Mouse (Mus musculus) left cerebral cortex, postnatal 25 days (tissue): ENCODE results near the gene Itpr2. TPM values are rescaled to one million over a fixed set of nuclear protein-coding genes. Genes with fewer than 3 reads are reported as not detected.
"Not testable (repeated sequence)": the region's sequence is repeated elsewhere in the genome, so short reads cannot be mapped to it uniquely, and the experiment has no call there.

ENCODE experiments used
- DNase-seq, 2 experiments: peaks; one replicate each; pipeline ENCODE4 v3.0.0; 2022; ENCODE audit warnings: low spot score in 2 of 2, mixed read lengths in 1 of 2
- intact Hi-C: fragments of 180-260 bp; cut with DNase I; formaldehyde crosslinking; loops from one replicate; pipeline ENCODE4 v1.15.1; 2025
- total RNA-seq, 2 experiments: library from RNA; stranded (reverse); gene quantifications; 2 replicates each; pipeline ENCODE4 v1.2.3; 2021

Itpr2 gene
- total RNA-seq, 2 experiments from 2014 or later: 12.0 to 16.1 TPM

DNA sequence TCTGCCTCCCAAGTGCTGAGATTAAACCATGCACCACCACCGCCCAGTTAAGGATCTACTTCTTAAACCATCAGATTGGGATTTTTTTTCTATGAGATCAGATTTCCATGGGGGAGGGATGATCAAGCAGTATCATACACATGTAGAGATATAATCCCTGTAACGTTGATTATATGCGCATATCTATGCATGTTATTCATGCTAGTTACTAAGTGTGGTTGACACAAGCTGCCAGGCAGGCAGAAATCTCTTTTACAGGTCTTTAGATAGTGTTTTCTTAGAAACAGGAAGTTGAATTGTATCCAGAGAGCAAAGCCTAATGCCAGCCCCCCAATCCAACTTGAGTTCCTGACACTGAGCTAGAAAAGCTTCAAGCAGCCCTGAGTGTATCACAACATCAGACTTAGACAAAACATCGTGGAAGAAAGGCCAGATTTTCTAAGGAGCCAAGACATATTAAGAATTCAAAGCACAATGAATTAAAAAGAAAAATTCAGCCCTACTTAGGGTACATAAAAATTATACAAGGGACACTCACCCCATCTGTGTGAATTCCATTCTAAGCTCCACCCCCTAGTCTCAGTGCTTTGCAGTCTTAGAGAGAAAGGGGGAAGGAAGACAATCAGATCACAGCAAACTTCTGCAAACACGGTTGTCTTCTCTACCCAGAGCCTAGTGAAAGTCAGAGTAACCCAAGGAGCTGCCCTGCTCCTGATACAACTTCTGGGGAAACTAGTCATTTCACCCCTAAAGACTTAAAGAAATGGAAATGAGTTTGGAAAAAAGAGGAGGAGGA, 22.9 kb downstream of the Itpr2 start:
- intact Hi-C loops: no loop called here
- no peak for DNase-seq

DNA sequence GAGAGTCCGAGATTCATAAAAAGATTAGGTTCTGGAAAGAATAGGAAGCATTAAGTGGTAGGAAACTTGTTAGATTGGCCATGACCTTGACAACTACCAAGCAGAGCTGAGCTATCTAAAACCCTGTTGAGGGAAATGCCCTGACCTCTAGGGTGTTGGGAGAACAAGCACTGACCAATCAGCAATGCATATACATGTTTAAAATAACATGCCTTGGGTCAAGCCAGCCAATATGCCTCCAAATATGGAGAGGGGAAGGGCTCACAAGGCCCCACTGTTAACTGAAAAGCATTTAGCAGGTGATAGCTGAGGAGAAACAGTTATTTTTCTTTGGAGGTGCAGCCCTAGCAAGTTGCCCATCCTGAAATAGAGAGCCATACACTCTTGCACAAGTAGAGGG, 25.2 kb downstream of the Itpr2 start:
- intact Hi-C loops: no loop called here
- no peak for DNase-seq

DNA sequence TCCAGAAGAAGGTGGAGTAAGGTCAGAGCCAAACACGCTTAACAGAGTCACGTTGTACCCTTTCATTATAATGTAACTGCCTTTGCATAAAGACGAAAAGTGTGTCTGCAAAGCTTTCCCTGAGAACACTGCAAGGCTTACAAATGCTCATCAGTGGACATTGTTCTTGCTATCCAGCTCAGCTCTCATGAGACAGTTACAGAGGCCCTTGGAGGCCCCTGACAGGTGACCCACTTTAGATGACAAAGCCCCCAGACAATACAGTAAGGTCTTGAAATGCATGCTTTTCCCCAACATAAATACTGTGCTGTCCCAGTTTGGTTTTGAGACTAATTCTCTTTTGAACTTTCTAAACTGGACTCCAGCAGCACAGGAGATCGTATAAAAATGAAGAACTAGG, 27.9 kb downstream of the Itpr2 start:
- intact Hi-C loops: no loop called here

DNA sequence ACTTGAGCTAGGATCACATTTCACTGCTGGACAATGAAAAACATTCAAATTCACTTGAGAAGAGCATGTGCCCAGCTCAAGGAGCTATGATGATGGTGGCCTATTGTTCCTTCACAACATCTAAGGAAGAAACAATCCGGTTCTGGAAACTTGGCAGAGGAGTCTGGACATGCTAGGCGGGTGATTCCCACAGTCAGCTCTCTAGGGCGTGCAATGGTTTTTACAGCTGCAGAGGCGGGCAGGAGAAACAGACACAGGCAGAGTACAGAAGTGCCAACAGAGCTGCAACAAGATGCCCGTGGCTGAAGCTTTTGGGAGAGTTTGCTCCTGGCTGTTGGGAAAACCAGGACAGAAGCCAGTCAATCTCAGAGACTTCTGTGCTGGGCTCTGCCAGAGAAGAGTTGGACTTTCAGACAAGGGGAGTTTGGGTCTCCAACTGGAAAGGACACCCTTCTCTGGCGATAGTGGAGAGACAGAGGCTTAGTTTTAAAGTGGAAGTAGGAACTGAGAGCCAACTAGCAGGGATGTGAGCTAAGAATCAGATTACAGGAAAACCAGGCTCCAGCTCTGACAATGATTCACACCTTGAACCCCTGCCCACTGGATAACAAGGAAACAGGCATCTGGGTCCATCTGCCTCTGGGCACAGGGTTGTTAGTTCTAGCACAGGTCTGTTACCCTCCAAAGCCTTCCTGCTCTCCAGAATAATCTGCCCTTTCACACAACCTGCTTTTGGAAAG, 28.6 kb downstream of the Itpr2 start:
- intact Hi-C loops: no loop called here
- DNase-seq: peak in 1 of 2 experiments; percentile 22

More for the DNA sequence above, 27.9 kb downstream of the Itpr2 start:
- no peak for DNase-seq

DNA sequence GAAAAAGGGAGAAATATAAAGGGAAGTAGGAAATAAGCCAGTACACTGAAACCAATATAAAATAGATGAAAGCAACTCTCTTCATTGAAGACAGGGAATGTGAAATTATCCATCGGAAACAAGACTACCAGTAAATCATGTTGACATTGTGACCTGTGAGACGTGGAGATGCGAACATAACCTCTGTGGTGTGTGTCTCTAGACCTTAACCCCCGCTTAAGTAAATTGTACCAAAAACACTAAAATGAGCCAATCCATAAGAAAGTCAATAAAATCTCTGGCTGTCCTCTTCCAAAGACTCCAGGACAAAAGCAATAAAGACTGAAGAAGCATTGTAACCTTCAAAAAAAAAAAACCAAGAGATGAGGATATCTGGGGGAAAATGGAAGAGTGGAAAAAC, 31.6 kb downstream of the Itpr2 start:
- intact Hi-C loops: no loop called here
- no peak for DNase-seq

DNA sequence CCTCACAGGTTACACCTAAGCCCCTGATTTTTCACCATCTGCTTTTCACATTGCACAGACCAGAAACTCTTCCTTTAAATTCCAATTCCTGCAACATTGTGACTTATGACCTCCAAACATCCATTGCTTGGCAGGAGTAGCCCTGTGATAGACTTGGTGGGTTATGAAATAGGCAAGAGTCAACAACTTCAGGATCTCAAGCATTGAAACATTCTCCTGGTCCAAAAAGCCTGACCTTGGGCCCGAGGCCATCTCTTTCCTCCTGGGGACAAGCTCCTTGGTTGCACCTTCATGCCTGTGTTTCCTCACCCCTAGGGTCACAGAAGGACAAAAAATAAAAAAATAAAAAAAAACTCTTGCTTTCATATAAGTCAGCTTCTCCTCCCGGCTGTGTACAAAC, 32.1 kb downstream of the Itpr2 start:
- intact Hi-C loops: no loop called here
- no peak for DNase-seq

DNA sequence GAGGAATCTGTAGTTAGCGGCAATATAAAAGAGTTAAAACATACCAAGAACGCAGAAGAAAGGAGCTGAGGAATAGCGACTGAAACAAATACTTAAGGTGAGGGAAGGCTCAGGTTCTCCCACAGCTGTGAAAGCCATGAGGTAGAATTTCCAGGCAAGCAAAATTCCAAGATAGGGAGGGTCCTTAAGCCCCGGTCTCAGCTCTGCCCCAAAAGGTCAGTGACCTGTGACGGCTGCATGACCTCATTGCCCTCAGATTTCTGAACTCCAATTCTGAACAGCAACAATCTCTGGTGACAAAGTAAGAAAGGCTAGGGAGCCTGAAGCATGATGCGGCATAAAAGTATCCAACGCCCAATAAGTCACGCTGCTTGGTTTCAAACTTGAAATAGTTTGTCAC, 33.7 kb downstream of the Itpr2 start:
- intact Hi-C loops: no loop called here

DNA sequence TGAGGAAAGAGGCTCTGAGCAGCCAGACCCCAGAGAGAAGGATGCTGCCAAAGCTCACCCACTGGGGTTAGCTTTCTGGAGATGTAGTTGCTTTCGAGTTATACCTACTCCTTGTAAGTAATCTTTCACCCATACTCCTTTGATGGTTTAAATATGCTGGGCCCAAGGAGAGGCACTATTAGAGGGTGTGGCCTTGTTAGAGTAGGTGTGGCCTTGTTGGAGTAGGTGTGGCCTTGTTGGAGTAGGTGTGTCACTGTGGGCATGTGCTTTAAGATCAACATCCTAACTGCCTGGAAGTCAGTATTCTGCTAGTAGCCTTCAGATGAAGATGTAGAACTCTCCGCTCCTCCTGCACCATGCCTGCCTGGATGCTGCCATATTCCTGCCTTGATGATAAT, 37.4 kb downstream of the Itpr2 start:
- intact Hi-C loops, DNase-seq: not testable (repeated sequence)

More for the DNA sequence above, 33.7 kb downstream of the Itpr2 start:
- no peak for DNase-seq

DNA sequence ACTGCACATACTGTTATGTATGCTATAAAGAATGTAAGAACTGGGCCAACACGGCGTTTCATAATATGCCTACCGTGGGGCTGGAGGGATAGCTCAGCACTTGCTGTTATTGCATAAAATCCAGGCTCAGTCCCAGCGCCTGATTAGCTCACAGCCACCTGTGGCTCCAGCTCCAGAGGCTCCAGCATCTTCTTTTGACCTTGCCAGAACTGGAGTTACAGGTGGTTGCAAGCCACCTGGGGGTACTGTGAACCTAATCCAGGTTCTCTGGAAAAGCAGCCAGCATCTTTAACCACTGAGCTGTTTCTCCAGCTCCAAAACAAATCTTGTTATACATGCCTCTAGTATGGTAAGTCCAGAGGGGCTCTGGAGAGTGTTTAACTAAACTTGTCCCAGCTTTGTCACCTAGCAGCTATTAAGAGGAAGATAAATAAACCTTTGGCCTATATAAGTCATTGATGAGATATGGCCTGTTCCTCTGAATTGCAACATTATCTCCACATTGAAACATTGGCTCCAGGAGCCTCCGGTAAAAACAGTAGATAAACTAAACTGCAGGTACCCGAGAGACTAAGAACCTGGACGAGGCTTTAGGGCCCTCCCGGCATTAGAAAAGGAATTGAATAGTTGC, 37.9 kb downstream of the Itpr2 start:
- no peak for DNase-seq
- intact Hi-C loops: no loop called here

DNA sequence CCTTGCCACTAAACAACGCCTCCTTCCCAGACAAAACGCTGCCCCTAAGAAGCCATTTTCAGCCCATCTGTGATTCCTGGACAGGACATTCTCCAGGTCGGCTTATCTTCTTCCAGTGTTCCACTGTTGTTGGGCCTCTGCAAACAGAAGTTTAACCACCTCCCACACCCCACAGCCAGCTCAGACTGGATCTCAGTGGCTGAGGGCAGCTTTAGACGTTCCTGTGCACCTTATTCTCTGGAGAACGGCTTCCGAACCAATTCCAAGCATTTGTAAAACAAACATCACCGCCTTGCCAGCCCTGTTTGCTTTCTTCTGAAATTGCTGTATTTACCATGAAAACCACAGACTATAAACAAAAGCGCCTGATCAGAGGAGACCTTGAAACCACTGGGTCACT, 41.1 kb downstream of the Itpr2 start:
- DNase-seq: no peak
- intact Hi-C loops: no loop called here

DNA sequence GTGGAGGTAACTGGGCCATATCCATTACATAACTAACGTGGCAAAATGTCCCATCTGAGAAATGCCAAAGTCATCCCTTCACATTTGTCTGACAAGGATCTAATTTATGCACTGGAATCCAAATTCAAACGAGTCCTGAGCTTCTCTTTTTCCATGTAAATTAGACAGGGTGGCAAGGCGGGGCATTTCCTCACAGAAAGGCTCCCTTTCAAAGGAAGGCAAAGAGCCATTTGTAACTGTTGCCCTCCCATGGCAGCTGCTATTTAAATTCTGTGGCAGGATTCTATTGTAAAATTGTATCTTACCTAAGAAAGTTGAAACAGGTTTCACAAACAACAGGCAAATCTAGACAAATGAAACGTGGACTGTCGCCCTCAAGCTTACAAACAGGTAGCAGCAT, 43.6 kb downstream of the Itpr2 start:
- intact Hi-C loops: no loop called here
- DNase-seq: no peak

DNA sequence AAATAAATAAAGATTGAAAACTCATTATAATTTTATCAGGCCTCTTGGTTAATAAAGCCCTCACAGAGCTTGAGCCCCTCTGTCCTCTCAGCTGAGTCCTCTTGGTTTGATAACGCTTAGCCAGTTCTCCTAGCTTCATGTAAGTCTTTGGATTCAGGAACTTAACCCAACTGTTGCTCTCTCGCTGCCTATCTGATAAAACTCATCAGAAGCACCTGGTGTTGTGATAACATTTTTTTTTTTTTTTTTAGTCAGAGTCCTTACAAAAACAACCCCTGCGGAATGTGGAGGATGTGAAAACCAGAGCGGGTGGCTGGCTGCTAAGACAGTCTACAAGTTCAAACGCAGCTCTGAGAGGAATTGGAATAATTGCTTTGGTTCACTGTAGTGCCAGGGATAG, 45.3 kb downstream of the Itpr2 start:
- DNase-seq: no peak
- intact Hi-C loops: no loop called here

DNA sequence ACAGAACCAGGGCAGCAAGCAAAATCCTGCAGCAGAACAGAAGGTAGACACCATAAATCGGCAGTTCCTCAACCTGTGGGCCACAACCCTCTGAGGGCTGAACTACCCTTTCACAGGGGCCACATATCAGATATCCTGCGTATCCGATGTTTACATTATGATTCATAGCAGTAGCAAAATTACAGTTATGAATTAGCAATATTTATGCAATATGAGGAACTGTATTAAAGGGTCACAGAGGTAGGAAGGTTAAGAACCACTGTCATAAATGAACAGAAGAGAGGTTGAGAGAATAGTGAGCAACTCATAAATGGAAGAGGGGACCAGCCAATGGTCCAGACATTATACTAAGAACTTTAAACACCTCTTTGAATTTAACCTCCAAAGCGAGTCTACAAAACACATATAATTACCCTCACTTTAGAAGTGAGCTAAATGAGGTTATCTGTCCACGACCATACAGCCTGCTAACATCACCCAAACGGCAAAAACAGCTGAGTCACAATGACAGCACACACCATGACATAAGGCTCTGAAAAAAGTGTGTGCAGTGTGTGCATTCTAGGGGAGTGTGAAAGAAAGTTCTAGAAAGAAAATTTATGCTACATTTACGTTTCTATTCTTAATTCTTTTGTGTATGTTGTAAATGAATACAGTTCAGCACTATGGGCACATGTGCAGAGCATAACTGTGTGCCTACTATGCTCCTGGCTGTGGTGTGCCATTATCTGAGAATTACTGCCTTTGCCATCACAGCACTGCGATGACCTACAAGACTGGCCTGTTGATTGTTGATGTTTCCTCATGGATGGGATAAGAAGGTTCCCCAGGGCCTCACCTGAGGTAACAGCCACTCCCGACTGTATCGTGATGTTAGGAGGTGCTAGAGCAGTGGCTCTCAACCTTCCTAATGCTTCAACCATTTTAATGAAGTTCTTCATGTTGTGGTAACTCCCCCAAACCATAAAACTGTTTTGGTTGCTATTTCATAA, 47.2 kb downstream of the Itpr2 start:
- intact Hi-C loops: no loop called here
- DNase-seq: no peak

DNA sequence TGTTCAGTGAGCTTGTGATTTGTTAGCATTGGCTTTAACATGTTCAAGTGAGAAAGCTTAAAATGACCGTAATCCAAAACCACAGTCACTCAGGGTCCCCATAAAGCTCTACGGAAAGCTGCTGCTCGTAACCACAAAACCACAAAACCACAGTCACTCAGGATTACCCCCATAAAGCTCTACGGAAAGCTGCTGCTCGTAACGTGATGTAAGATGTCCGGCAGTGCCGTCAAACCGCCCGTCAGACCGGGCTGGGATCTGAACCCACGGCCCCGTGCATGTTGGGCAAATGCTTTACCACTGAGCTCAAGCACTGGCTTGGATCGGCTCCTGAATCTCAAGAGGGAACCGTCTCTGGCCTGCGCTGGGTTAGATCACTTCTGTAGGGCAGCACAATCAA, 49.5 kb downstream of the Itpr2 start:
- DNase-seq: no peak
- intact Hi-C loops: no loop called here

DNA sequence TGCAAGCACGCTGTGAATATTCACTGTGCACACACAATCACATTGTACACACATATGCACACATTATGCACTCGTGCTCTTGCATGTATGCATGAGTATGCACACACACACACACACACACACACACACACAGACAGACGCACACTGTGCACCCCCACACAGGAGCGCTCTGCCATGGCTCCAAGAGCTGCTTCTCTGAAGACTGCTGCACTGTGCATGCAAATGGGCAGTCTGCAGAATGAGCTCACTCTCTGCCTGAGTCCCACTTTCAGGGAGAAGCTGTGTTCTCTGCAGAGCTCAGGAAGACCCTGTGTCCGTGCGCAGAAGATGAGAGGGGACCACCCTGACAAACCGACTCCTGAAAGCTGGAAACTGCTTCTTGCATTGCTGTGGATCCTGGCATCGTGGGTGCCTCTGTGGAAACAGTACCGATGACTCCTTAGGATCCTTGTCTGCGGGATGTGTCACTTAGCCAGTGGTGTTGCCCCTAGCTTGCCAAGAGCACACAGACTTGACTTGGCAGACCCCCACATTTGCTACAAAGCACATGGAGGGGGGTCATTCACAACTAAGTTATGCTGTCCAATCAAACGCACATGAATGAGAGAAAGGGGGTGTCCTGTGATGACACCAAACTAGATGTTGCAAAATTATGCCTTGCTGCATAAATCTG, 55.9 kb downstream of the Itpr2 start:
- intact Hi-C loops: no loop called here
- DNase-seq: peak in 1 of 2 experiments; percentile 14

DNA sequence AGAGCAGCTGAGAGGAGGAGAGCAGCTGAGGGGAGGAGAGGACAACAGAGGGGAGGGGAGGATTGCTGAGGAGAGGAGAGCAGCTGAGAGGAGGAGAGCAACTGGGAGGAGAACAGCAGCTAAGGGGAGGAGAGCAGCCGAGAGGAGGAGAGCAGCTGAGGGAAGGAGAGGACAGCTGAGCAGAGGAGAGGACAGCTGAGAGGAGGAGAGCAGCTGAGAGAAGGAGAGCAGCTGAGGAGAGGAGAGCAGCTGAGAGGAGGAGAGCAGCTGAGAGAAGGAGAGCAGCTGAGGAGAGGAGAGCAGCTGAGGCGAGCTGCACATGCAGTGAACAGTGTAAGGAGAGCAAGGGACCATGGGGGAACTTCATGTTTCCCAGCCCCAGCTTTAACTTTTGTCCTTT, 62.2 kb downstream of the Itpr2 start:
- DNase-seq: no peak
- intact Hi-C loops: no loop called here

DNA sequence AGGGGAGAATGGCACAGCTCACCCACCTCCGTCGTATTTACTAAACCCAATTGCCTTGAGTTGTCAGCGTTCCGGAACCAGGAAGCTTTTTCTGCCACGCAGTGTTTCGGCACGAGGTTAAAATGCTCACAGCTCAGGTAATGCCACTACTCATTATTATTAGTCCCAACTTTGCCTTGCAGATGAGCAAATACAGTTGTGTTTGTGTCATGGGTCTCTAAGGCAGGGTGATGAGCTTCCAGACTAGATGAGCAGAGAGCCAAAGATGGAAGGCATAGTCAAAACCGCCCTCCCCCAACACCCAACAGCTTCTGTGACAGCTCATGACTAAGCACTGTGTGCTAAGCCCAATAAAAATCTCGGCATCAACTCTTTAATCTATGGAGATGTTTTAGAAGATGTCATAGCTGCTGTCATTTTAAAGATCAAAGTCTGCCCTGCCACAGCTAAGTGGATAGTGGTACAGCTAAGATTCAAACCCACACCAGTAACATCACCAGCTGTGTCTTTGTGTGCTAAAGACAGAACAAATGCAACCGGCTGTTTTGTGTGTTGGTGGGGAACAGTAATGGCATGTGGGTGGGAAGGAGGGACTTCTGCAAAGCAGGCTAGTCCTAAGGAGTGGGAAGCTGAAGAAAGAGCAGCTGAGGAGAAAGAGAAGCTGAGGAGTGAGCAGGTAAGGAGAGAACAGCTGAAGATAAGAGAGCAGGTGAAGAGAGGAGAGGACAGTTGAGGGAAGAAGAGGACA, 62.8 kb downstream of the Itpr2 start:
- peak; percentile 9 to 45 for DNase-seq
- intact Hi-C loops: no loop called here

DNA sequence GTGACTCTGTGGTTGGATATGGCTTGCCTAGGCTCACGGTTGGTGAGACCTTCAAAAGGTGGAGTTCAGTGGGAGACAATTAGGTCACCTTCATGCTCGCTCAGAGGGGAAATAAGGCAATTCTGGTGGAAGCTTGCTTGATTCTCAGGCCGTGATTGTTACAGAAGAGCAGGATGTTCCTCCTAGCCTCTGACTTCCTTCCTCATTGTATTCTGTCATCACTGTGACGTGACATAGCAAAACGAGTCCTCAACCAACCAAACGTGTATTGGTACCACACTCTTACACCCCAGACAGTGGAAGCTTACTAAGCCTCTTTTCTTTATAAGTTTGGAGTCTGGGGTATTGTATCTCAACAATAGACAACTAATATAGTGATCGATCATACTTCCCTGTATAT, 64.0 kb downstream of the Itpr2 start:
- intact Hi-C loops: no loop called here
- no peak for DNase-seq
